Mouse (Mus musculus): ENCODE results near the gene Rubcnl. TPM values are rescaled to one million over a fixed set of nuclear protein-coding genes. Genes with fewer than 3 reads are reported as not detected.

Gene Rubcnl
- polyA plus RNA-seq, 1 experiment: 19.3 TPM

DNA sequence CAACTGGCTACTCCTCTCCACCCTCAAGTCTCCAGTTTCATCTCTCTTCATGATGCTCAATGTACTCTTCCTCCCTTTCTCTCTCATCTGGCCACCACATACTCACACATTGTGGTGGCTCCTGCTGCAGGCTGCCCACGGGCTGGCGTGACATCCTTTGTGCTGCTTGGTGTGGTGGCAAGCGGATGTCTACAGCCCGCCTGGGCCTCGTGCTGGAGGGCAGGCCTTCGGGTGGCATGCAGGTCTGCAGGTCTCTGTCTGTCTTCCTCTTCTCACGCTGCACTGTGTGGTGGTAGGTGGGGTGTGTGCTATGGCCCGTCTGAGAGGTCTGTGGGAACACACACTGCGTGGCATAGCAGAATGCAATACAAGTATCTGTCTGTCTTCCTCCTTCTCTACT, 6.7 kb downstream of the Rubcnl start:
- H3K36me3 ChIP-seq (ENCODE audit: control insufficient read depth, insufficient read depth, low read length): peaks cover 8% of the 10 kb centered on the region
- 20% methylated on average over 9 of the region's 9 CpGs for WGBS
- DNase-seq (ENCODE audit: low read depth in 1 of 2, low spot score in 2 of 2): peak in 1 of 2 experiments; percentile 72
- H3K27me3 ChIP-seq (ENCODE audit: control insufficient read depth, insufficient read depth, low read length): no peaks in the 10 kb centered on the region
- no peak for TF ChIP-seq CTCF (IDR thresholded peaks at IDR 0.05; ENCODE audit: extremely low read depth, insufficient read depth, insufficient read length, insufficient replicate concordance)
- no peak; the same call in 1 of the 2 replicates for TF ChIP-seq POLR2A (IDR thresholded peaks at IDR 0.05; ENCODE audit: low read depth, low read length)
- peaks cover 23% of the 10 kb centered on the region; the same call in 1 of the 2 replicates for H3K4me1 ChIP-seq (ENCODE audit: control insufficient read depth, insufficient read depth, insufficient read length)
- H3K27ac ChIP-seq (ENCODE audit: insufficient read depth, low read length): peak overlapping the region; percentile 72
- H3K4me3 ChIP-seq (ENCODE audit: extremely low read depth, insufficient read depth, insufficient read length): no peak overlapping the region

DNA sequence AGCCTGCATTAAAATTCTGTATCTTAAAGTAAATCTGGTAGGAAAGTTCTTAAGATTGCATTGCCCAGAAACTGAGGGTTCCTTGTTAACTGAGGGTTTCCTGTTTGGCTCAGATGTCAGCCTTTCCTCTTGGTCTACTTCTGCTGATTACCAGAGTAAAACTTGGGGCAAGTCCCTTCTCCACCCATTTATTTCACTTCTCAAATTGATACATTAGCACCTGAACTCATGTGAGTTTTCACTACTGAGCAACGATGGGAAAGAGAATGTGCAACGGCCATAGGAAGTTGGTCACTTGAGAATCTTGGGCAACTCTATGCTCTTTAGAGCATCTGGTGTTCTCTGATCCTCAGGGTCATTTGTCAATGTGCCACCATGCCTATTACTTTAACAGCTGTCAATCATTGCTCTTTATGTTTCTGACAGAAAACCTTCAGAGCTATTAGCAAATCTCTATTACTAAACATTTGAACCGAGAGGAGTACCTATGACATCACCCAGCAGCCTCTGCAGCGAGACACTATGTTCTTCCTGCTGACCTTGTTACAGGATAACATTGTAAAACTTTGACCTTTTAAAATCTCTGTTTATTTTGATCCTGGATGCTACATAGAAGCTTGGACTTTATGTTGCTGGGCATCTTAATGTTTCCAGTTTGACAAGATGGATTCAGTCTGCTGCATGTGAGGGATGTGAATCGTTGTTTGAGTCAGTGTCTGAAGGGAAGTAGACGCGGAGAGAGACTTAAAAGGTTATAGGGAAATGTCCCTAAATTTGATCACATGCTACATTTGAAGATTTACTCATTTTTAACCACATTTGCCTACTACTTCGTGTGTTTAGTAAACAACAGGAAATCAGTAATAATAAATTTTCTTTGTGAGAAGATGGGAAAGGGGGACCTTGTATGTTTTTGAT, 9.2 kb downstream of the Rubcnl start:
- H3K27me3 ChIP-seq (ENCODE audit: control insufficient read depth, insufficient read depth, low read length): no peaks in the 10 kb centered on the region
- H3K36me3 ChIP-seq (ENCODE audit: control insufficient read depth, insufficient read depth, low read length): peaks cover 8% of the 10 kb centered on the region
- no peak for DNase-seq (ENCODE audit: low read depth in 1 of 2, low spot score in 2 of 2)
- TF ChIP-seq CTCF (IDR thresholded peaks at IDR 0.05; ENCODE audit: extremely low read depth, insufficient read depth, insufficient read length, insufficient replicate concordance) (no peak), POLR2A (IDR thresholded peaks at IDR 0.05; ENCODE audit: low read depth, low read length) (no peak)
- peak overlapping the region; percentile 86 for H3K27ac ChIP-seq (ENCODE audit: insufficient read depth, low read length)
- peaks cover 20% of the 10 kb centered on the region; the same call in 1 of the 2 replicates for H3K4me1 ChIP-seq (ENCODE audit: control insufficient read depth, insufficient read depth, insufficient read length)
- H3K4me3 ChIP-seq (ENCODE audit: extremely low read depth, insufficient read depth, insufficient read length): no peak overlapping the region
- WGBS: 30% methylated on average over 8 of the region's 8 CpGs

DNA sequence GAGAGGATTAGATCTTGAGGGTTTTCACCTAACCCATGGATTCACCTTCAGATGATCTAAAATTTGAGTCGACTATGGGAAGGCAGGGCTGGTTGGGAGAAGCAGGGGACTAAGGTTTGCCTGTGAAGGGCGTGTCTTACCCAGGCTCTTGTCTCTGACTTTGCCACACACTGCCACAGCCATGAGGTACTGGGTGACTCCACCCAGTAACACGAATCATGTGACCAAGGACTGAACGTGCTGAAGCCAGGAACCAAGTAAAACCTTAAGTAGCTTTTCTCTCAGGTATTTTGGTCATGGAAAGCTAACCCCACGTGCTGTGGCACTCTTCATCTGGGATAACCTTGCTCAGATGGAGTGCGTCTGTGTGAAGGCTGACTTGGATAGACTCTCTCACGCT, 14.9 kb downstream of the Rubcnl start:
- DNase-seq (ENCODE audit: low read depth in 1 of 2, low spot score in 2 of 2): no peak
- no peak for TF ChIP-seq CTCF (IDR thresholded peaks at IDR 0.05; ENCODE audit: extremely low read depth, insufficient read depth, insufficient read length, insufficient replicate concordance)
- no peak for TF ChIP-seq POLR2A (IDR thresholded peaks at IDR 0.05; ENCODE audit: low read depth, low read length)
- Histone ChIP-seq H3K4me1 (ENCODE audit: control insufficient read depth, insufficient read depth, insufficient read length) (peaks cover 22% of the 10 kb centered on the region), H3K27ac (ENCODE audit: insufficient read depth, low read length) (peak overlapping the region; percentile 32), H3K27me3 (ENCODE audit: control insufficient read depth, insufficient read depth, low read length) (no peaks in the 10 kb centered on the region), H3K4me3 (ENCODE audit: extremely low read depth, insufficient read depth, insufficient read length) (no peak overlapping the region), H3K36me3 (ENCODE audit: control insufficient read depth, insufficient read depth, low read length) (peaks cover 6% of the 10 kb centered on the region)
- WGBS: 71% methylated on average over 7 of the region's 7 CpGs

DNA sequence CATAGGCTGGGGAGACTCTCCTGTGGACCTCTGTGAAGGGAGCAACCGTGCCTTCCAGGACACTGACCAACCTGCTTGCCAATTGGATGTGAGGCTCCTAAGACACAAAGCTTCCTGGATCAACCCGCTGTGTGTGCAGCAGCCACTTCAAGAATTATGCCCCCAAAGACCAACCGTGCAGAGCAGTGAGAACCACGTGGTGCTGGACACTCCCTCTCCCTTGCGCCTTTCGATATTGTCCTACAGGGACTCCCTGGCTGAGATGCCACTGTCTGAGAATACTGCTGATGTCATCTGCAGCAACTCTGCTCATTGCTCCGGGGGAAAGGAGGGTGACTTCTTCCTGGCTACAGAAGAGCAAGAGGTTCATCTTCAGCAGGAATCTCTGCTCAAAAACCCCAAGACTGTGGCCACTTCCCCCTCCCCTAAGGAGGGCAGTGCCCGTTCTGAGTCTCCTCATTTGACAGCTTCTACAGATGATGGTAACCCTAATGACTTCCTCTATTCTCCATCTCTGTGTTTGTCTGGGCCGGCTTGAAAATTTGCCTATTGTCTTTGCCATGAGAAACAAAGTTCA, 16.3 kb downstream of the Rubcnl start:
- TF ChIP-seq CTCF (IDR thresholded peaks at IDR 0.05; ENCODE audit: extremely low read depth, insufficient read depth, insufficient read length, insufficient replicate concordance) (no peak), POLR2A (IDR thresholded peaks at IDR 0.05; ENCODE audit: low read depth, low read length) (no peak)
- WGBS: 34% methylated on average over 9 of the region's 9 CpGs
- Histone ChIP-seq H3K4me3 (ENCODE audit: extremely low read depth, insufficient read depth, insufficient read length) (no peak overlapping the region), H3K36me3 (ENCODE audit: control insufficient read depth, insufficient read depth, low read length) (peaks cover 16% of the 10 kb centered on the region), H3K27me3 (ENCODE audit: control insufficient read depth, insufficient read depth, low read length) (no peaks in the 10 kb centered on the region), H3K27ac (ENCODE audit: insufficient read depth, low read length) (peak overlapping the region; percentile 74), H3K4me1 (ENCODE audit: control insufficient read depth, insufficient read depth, insufficient read length) (peaks cover 22% of the 10 kb centered on the region)
- peak in 1 of 2 experiments; percentile 55 for DNase-seq (ENCODE audit: low read depth in 1 of 2, low spot score in 2 of 2)

DNA sequence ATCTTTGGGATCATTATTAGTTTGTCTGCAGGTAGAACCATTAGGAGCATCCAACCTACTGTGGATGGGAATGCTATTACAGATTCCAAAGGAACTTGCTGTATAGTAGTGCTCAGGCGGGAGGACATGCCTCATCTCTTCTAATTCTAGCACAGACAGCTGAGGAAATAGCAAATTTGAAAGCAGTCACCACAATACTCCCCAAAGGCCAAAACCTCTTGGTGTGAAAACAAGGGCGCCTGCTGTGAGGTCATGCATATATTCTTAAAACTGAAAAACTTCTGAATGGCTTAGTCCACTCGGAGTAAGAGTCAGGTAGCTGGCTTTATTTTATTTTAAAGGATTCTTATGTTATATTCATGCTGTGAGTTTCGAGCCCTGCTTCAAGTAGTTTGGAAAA, 16.9 kb downstream of the Rubcnl start:
- Histone ChIP-seq H3K27me3 (ENCODE audit: control insufficient read depth, insufficient read depth, low read length) (no peaks in the 10 kb centered on the region), H3K27ac (ENCODE audit: insufficient read depth, low read length) (peak overlapping the region; percentile 74; the same call in 1 of the 2 replicates), H3K36me3 (ENCODE audit: control insufficient read depth, insufficient read depth, low read length) (peaks cover 16% of the 10 kb centered on the region), H3K4me1 (ENCODE audit: control insufficient read depth, insufficient read depth, insufficient read length) (peaks cover 22% of the 10 kb centered on the region), H3K4me3 (ENCODE audit: extremely low read depth, insufficient read depth, insufficient read length) (no peak overlapping the region)
- WGBS: 43% methylated on average over 4 of the region's 4 CpGs
- DNase-seq (ENCODE audit: low read depth in 1 of 2, low spot score in 2 of 2): no peak
- no peak for TF ChIP-seq CTCF (IDR thresholded peaks at IDR 0.05; ENCODE audit: extremely low read depth, insufficient read depth, insufficient read length, insufficient replicate concordance)
- TF ChIP-seq POLR2A (IDR thresholded peaks at IDR 0.05; ENCODE audit: low read depth, low read length): no peak

DNA sequence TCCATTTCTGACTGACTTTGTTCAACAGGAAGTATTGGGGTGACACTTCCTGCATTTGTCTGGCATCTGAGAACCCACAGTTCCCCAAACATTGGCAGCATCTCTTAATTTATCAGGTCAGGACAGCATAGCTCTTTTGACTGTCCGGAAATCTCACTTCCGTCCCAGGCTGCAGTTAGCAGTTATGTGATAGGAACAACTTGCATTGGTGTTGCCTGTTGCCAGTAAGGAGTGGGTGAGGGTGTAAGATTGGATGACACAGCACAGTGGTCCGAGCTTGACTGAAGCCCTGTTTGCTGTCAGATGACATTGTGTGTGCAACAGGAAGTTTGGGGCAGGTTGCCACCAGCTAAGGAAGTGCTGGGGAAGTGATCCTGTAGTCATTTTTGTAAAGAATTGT, 18.4 kb downstream of the Rubcnl start:
- TF ChIP-seq CTCF (IDR thresholded peaks at IDR 0.05; ENCODE audit: extremely low read depth, insufficient read depth, insufficient read length, insufficient replicate concordance) (no peak), POLR2A (IDR thresholded peaks at IDR 0.05; ENCODE audit: low read depth, low read length) (no peak)
- WGBS: 4% methylated on average over 3 of the region's 3 CpGs
- H3K36me3 ChIP-seq (ENCODE audit: control insufficient read depth, insufficient read depth, low read length): peaks cover 28% of the 10 kb centered on the region
- H3K4me3 ChIP-seq (ENCODE audit: extremely low read depth, insufficient read depth, insufficient read length): no peak overlapping the region
- no peaks in the 10 kb centered on the region for H3K27me3 ChIP-seq (ENCODE audit: control insufficient read depth, insufficient read depth, low read length)
- H3K27ac ChIP-seq (ENCODE audit: insufficient read depth, low read length): peak overlapping the region; percentile 38
- peak in 1 of 2 experiments; percentile 58 for DNase-seq (ENCODE audit: low read depth in 1 of 2, low spot score in 2 of 2)
- peaks cover 22% of the 10 kb centered on the region for H3K4me1 ChIP-seq (ENCODE audit: control insufficient read depth, insufficient read depth, insufficient read length)
